Mouse (Mus musculus): ENCODE results near the gene Cntnap2. TPM values are rescaled to one million over a fixed set of nuclear protein-coding genes. Genes with fewer than 3 reads are reported as not detected.

Gene Cntnap2
- total and polyA plus RNA-seq, 3 experiments = 0.05 TPM; not detected in 2

DNA sequence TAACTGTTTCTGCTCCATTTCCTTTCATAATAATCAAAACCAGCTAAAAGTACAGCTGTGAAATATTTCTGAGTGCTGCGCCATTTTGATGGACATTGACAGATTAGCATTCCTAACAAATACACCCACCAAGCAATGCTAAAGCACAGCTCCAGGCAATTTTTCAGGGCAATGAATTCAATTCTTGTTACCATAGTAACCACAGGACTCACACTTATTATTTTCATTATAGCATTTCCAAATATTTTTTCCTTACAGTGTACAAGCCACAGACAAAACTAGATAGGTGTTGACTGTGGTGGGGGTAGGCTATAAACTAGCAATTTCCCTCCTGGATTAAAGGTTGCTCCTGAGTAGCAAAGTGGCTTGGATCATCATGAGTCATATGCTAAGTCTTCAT lies 2284.1 kb downstream of the Cntnap2 start:
- H3K4me3 ChIP-seq (ENCODE audit: low read depth, low read length) = no peak overlapping the region
- H3K27me3 ChIP-seq (ENCODE audit: insufficient read depth, low read length) = 0 out of 2 replicates have a peak, but pooled peaks cover 3% of the 10 kb centered on the region
- DNase-seq (ENCODE audit: low spot score) (no peak), ATAC-seq (ENCODE audit: extremely low read depth, insufficient number of reproducible peaks, low FRiP score, poor library complexity, severe bottlenecking) (no peak)
- no peaks in the 10 kb centered on the region for H3K9me3 ChIP-seq (replicated peaks)
- TF ChIP-seq POLR2AphosphoS5 (IDR thresholded peaks at IDR 0.05; ENCODE audit: insufficient replicate concordance, low read depth, low read length) (no peak), GATA2 (IDR thresholded peaks at IDR 0.05; ENCODE audit: borderline replicate concordance, low read depth, low read length) (no peak), GATA1 (IDR thresholded peaks at IDR 0.05; ENCODE audit: borderline replicate concordance, low read length) (no peak), TAL1 (conservative IDR thresholded peaks at IDR 0.05; ENCODE audit: low read depth, low read length) (no peak), CTCF (IDR thresholded peaks at IDR 0.05; ENCODE audit: low read depth, low read length) (no peak)
- H3K4me1 ChIP-seq (ENCODE audit: insufficient read depth, low read depth, low read length) = no peaks in the 10 kb centered on the region
- H3K36me3 ChIP-seq (replicated peaks) = no peaks in the 10 kb centered on the region

DNA sequence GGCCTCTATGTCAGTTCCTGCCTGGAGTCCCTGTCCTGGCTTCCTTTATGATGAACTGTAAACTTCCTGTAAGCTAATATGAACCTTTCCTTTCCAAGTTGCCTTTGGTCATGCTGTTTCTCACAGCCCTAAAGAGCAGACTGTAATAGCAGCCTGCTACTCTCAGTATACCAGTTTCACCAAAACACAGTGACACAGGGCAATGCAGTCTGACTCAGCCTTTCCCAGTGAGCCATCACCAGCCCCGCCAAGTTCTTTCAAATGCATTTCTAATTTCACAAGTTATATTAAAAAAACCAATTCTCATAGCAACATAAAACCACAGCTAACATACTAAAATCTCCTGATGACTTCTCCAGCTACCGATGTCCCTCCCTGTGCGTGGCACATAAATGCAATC lies 2285.5 kb downstream of the Cntnap2 start:
- Histone ChIP-seq H3K4me1 (ENCODE audit: insufficient read depth, low read depth, low read length) (no peaks in the 10 kb centered on the region), H3K36me3 (replicated peaks) (no peaks in the 10 kb centered on the region), H3K9me3 (replicated peaks) (no peaks in the 10 kb centered on the region), H3K27me3 (ENCODE audit: insufficient read depth, low read length) (0 out of 2 replicates have a peak, but pooled peaks cover 3% of the 10 kb centered on the region), H3K4me3 (ENCODE audit: low read depth, low read length) (no peak overlapping the region)
- TF ChIP-seq GATA2 (IDR thresholded peaks at IDR 0.05; ENCODE audit: borderline replicate concordance, low read depth, low read length) = no peak
- TF ChIP-seq GATA1 (IDR thresholded peaks at IDR 0.05; ENCODE audit: borderline replicate concordance, low read length) = no peak
- TF ChIP-seq TAL1 (conservative IDR thresholded peaks at IDR 0.05; ENCODE audit: low read depth, low read length) = no peak
- no peak for TF ChIP-seq CTCF (IDR thresholded peaks at IDR 0.05; ENCODE audit: low read depth, low read length)
- TF ChIP-seq POLR2AphosphoS5 (IDR thresholded peaks at IDR 0.05; ENCODE audit: insufficient replicate concordance, low read depth, low read length) = no peak
- DNase-seq (ENCODE audit: low spot score) (no peak), ATAC-seq (ENCODE audit: extremely low read depth, insufficient number of reproducible peaks, low FRiP score, poor library complexity, severe bottlenecking) (no peak)

DNA sequence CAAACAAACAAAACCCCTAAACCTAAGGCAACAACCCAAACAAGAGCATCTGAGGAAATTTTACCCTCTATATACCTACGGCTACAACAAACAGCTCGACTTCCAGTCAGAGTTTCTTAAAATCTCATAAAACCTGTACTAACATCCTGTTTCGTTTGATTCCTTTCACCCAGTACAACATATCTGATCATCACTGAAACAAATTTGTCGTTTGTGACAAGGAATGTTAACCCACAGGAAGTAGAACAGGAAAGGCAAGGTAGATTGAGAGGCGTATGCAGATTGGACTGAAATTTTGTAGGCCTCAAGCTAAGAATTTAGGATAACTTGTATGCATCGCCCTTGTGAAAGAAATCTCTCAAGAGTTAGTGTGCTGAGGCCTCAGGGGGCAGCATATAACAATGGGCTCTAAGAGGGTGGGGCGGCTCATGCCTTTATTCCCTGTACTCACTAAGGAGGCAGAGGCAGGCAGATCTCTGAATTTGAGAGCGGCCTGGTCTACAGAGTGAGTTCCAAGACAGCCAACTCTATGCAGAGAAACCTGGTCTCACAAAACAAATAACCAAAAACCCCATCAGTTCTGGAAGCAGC lies 2291.0 kb downstream of the Cntnap2 start:
- Histone ChIP-seq H3K9me3 (replicated peaks) (no peaks in the 10 kb centered on the region), H3K36me3 (replicated peaks) (no peaks in the 10 kb centered on the region), H3K27me3 (ENCODE audit: insufficient read depth, low read length) (peaks cover 11% of the 10 kb centered on the region; the same call in 1 of the 2 replicates), H3K4me3 (ENCODE audit: low read depth, low read length) (no peak overlapping the region), H3K4me1 (ENCODE audit: insufficient read depth, low read depth, low read length) (no peaks in the 10 kb centered on the region)
- TF ChIP-seq GATA2 (IDR thresholded peaks at IDR 0.05; ENCODE audit: borderline replicate concordance, low read depth, low read length) (no peak), GATA1 (IDR thresholded peaks at IDR 0.05; ENCODE audit: borderline replicate concordance, low read length) (no peak), TAL1 (conservative IDR thresholded peaks at IDR 0.05; ENCODE audit: low read depth, low read length) (no peak), CTCF (IDR thresholded peaks at IDR 0.05; ENCODE audit: low read depth, low read length) (no peak), POLR2AphosphoS5 (IDR thresholded peaks at IDR 0.05; ENCODE audit: insufficient replicate concordance, low read depth, low read length) (no peak)
- no peak for DNase-seq (ENCODE audit: low spot score)
- ATAC-seq (ENCODE audit: extremely low read depth, insufficient number of reproducible peaks, low FRiP score, poor library complexity, severe bottlenecking) = no peak

All from G1E (cell line).